Mouse (Mus musculus) layer of hippocampus, adult 2 months (tissue): ENCODE results near the gene Gpr39. TPM values are rescaled to one million over a fixed set of nuclear protein-coding genes. Genes with fewer than 3 reads are reported as not detected.

Experiments used
- DNase-seq, 2 experiments: peaks; one replicate each; pipeline ENCODE4 v3.0.0; 2022; ENCODE audit warnings: low spot score in 2 of 2
- H3K27ac ChIP-seq: fragments of 200-600 bp; 2 replicates; pipeline ENCODE4 v1.8.1; 2022
- H3K4me3 ChIP-seq: fragments of 200-600 bp; 2 replicates; pipeline ENCODE4 v1.8.1; 2022; ENCODE audit warnings: mild to moderate bottlenecking
- CTCF ChIP-seq: fragments of 200-600 bp; conservative IDR thresholded peaks from 2 replicates; pipeline ENCODE4 v1.8.1; 2022; ENCODE audit warnings: antibody characterized with exemption, mild to moderate bottlenecking, moderate library complexity
- total RNA-seq, 2 experiments: library from RNA; stranded (reverse); gene quantifications; 2 replicates each; pipeline ENCODE4 v1.2.3; 2021

The Gpr39 gene
- total RNA-seq, 2 experiments from 2014 or later, result 0.22 TPM; not detected in 1

- Histone ChIP-seq H3K4me3 (no peak overlapping the region), H3K27ac (no peak overlapping the region)
- DNase-seq, result no peak
- no peak for TF ChIP-seq CTCF
Measured at GRCm38 (mm10) chr1:125665127-125665637, 11.6 kb upstream of the Gpr39 start.

DNA sequence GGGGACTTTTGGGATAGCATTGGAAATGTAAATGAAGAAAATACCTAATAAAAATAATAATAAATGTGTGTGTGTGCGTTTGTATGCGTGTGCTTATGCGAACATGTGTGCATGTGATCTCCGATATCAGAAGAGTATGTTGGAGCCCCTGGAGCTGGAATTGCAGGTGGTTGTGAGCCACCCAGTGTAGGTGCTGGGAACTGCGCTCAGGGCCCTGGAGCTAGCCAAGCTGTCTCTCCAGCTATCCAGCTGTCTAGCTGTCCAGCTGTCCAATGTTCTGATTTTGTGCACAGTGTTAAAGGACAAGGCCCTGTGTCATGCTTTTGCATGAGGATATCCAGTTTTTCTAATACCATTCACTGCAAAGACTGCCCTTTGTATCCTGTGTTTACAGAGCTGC, 7.8 kb upstream of the Gpr39 start:
- peak; percentile 48 for TF ChIP-seq CTCF
- no peak for DNase-seq
- Histone ChIP-seq H3K4me3 (no peak overlapping the region), H3K27ac (no peak overlapping the region)

- no peak for DNase-seq
- Histone ChIP-seq H3K27ac (no peak overlapping the region), H3K4me3 (no peak overlapping the region)
- TF ChIP-seq CTCF, result no peak
Measured at GRCm38 (mm10) chr1:125675186-125675585, 1.6 kb upstream of the Gpr39 start.

DNA sequence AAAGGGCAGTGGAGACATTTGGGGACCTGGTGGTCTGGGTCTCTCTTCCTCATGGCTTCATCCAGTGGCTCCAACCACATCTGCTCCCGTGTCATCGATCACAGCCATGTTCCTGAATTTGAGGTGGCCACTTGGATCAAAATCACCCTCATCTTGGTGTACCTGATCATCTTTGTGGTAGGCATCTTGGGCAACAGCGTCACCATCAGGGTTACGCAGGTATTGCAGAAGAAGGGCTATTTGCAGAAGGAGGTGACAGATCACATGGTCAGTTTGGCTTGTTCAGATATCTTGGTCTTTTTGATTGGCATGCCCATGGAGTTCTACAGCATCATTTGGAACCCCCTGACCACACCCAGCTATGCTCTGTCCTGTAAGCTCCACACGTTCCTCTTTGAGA, 491 bp downstream of the Gpr39 start:
- no peak overlapping the region for H3K27ac ChIP-seq
- H3K4me3 ChIP-seq, result no peak overlapping the region
- TF ChIP-seq CTCF, result no peak
- no peak for DNase-seq

GRCm38 (mm10) chr1:125679522-125680077, 2.8 kb downstream of the Gpr39 start:
- DNase-seq, result no peak
- Histone ChIP-seq H3K27ac (no peak overlapping the region), H3K4me3 (no peak overlapping the region)
- no peak for TF ChIP-seq CTCF

DNA sequence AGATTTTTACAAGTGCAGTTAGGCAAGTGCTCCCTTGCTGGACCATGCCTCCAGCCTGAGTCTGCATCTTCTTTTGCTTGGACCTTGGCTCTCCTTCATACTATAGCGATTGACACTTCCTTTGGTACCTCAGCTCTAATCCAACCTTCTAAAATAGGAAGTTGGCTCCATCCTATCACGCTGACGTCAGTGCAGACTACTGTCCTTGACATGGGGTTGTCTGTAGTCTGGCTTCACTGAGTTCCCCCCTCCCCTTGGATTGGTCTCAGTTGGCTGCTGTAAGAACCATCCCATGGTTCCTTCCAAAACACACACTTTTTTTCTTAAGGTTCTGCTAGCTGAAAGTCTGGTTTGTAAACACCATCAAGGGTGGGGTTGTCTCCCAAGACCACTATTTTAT, 7.6 kb downstream of the Gpr39 start:
- H3K4me3 ChIP-seq, result no peak overlapping the region
- no peak for DNase-seq
- no peak for TF ChIP-seq CTCF
- no peak overlapping the region for H3K27ac ChIP-seq

GRCm38 (mm10) chr1:125685304-125685703, 8.5 kb downstream of the Gpr39 start:
- no peak for DNase-seq
- H3K27ac ChIP-seq, result no peak overlapping the region
- H3K4me3 ChIP-seq, result no peak overlapping the region
- no peak for TF ChIP-seq CTCF

DNA sequence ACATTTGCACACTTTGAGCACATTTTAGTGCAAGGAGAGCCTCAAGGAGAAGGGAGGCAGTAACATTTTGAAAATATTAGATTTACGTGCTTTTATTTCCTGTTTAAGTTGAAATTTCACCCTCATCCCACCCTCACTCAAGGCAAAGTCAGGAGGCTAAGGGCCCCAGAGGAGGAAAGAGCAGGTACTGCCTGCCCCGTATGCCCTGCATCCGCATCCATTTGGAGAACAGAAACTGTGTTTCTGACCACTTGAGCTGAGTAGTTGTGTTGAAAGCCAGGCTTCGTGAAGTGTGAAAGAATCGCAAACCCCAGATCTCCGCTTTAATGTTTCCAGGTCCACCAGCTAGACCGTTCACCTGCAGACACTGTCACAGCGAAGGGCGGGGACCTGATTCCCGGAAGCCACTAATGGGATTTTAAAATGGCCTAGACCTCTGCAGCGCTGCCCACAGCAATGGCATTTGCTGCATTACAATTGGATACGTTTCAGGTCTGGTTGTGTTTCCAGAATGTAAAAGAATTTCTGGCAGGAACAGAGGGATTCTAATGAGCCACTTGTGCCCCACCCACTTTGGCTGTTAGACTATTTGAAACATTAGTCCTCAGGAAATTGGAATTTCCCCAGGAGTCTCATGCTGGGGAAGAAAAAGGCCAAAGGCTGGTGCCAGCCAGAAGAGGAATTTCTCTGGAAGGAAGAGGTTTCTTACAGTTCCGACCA, 11.1 kb downstream of the Gpr39 start:
- Histone ChIP-seq H3K27ac (no peak overlapping the region), H3K4me3 (no peak overlapping the region)
- DNase-seq, result no peak
- TF ChIP-seq CTCF, result no peak

DNA sequence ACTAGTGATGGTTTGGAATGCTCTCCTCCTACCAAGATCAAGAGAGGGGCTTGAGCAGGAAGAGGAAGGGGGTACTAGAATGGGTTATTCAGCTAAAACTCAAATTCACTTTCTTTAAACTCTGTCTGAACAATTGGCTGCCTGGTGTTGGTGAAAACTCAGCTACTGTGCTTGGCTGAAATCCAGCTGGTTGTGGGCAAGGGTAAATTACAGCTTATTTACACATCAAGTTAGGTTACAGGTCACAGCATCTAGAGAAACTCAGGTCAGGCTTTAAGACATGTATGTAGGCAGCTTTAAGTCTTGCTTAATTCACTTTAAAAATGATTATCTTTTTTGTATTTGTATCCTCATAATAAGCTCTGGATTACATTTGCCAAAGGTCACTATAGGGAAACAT, 16.7 kb downstream of the Gpr39 start:
- H3K27ac ChIP-seq, result no peak overlapping the region

GRCm38 (mm10) chr1:125694338-125694737, 17.5 kb downstream of the Gpr39 start:
- H3K27ac ChIP-seq, result no peak overlapping the region
- no peak for TF ChIP-seq CTCF
- H3K4me3 ChIP-seq, result no peak overlapping the region
- no peak for DNase-seq

More for the DNA sequence above, 16.7 kb downstream of the Gpr39 start:
- TF ChIP-seq CTCF, result no peak
- no peak overlapping the region for H3K4me3 ChIP-seq
- no peak for DNase-seq

- no peak overlapping the region for H3K27ac ChIP-seq
- H3K4me3 ChIP-seq, result no peak overlapping the region
- no peak for TF ChIP-seq CTCF
- DNase-seq, result no peak
Measured at GRCm38 (mm10) chr1:125701101-125701590, 24.4 kb downstream of the Gpr39 start.

DNA sequence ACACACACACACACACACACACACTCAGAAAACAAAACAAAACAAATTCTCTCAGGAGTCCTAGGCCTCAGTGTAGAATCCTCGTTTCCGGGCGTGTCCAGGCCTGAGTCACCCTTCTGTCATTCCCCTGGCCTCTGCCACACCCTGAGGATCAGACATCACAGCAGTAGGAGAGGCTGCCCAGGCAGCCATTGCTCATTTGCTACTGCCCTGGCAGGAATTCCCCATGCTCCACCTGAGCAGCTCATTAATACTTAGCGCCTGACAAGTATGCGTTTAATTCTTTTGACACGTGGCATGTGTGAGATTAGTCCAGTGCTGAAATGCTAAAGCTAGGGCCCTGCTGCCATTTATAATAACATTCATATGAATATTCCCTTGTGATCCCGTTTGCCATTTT, 25.0 kb downstream of the Gpr39 start:
- TF ChIP-seq CTCF, result no peak
- Histone ChIP-seq H3K4me3 (no peak overlapping the region), H3K27ac (no peak overlapping the region)
- no peak for DNase-seq

GRCm38 (mm10) chr1:125702326-125702725, 25.5 kb downstream of the Gpr39 start:
- no peak overlapping the region for H3K4me3 ChIP-seq
- H3K27ac ChIP-seq, result no peak overlapping the region
- TF ChIP-seq CTCF, result no peak
- no peak for DNase-seq

GRCm38 (mm10) chr1:125705412-125705811, 28.6 kb downstream of the Gpr39 start:
- no peak overlapping the region for H3K4me3 ChIP-seq
- no peak overlapping the region for H3K27ac ChIP-seq
- no peak for DNase-seq
- TF ChIP-seq CTCF, result peak; percentile 16; the same call in 1 of the 2 replicates
